Mouse (Mus musculus): Measurements from ENCODE around the gene Ovol3.
A peak's percentile ranks its signal among the peaks of the same experiment; 100 is the strongest.

The Ovol3 gene

DNA sequence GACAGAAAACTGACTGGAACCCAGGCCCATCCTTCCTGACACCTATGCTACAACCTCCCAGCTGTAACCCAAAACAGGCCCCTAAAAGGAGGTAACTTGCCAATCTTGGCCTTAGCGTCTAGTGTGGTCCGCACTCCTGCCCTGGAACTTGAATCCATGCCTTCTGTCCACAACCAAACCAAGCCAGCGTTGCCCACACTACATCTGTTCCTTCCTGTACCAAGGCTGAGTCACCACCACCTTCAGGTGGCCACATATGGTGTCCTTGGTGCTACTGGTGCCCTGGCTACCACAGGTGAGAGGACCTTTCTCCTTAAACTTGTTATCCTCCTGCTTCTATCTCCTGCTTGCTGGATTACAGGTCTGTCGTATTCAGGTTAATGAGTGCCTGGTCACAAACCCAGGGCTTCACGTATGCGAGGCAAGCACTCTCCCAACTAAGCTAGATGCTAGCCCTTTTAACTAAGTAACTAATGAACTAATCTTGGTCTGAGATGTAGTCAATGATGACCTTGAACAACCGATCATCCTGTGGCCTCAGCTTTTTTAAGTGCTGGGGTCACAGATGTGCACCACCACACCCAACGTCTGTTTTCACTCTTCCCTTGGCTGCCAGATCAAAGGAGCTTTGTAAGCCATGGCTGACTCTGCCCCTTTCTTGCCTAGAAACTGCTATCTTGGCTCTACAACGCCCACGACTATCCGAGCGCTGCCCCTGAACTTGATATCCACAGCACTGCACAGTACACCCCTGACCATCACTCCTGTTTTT is 47.0 kb downstream of the Ovol3 start:
- no peak for TF ChIP-seq GATA4 (IDR thresholded peaks at IDR 0.05; ENCODE audit: insufficient replicate concordance, low read length)

DNA sequence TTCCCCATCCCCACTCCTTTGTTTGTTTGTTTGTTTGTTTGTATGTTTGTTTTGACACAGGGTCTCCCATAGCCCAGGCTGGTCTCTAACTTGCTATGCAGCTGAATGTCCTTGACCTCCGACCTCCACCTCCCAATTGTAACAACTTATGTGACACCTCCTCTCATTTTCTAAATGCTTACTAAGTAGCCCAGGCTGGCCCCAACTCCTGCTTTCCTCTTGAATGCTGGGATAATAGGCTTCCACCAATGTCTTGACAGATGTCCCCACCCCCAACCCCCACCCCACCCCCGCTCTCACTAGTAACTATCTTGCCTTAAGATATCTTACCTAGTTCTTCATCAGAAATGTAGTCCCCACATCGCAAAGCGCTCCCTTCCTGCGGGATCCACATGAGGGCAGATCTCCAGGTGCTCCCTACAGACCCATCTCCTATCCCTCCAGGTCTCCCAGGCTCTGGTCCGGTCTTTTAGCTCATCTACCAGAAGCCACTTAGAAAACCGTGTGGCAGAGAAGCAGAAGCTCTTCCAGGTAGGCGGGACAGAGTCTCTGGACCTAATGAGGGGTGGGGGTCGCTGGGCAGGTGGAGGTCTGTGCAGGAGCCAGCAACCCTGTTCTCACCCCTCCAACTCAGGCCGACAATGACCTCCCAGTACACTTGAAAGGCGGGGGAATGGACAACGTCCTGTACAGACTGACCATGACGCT is 50.7 kb downstream of the Ovol3 start:
- no peak for TF ChIP-seq GATA4 (IDR thresholded peaks at IDR 0.05; ENCODE audit: insufficient replicate concordance, low read length)

DNA sequence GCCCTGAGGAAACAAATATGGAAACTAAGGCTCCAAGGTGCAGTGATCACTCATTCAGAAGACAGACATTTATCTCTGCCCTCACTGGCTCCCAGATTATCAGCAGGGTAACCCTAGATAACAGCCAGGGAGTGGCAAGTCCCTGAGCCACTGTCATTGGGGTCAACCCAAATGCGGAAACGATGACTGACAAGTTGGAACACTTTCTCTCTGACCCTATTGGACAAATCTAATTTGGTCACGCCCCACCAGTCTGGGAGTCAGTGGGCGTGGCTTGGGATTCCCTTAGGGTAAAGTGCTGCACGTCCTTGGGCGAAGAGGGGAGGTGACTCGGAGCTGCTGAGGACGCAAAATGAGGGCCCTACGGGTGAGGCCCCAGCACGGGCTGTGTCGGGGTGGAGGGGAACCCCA is 51.6 kb downstream of the Ovol3 start, which contains the start of gene Cox7a1:
Gene Cox7a1, plus strand, starts transcription at position 266 of the 411 bp plus-strand sequence.
- peak; percentile 82 for TF ChIP-seq GATA4 (IDR thresholded peaks at IDR 0.05; ENCODE audit: insufficient replicate concordance, low read length)

All from liver, adult (tissue).